Mouse (Mus musculus) kidney, adult 8-10 months (tissue): ENCODE results near the gene Eif4g3.

Source experiments
- DNase-seq, 2 experiments: peaks; one replicate each; pipeline ENCODE4 v3.0.0; 2022

Eif4g3 gene

GRCm38 (mm10) chr4:138023403-138024100, 30.7 kb downstream of the Eif4g3 start:
- no peak for DNase-seq

- no peak for DNase-seq
Observed at GRCm38 (mm10) chr4:138029168-138029567, 36.3 kb downstream of the Eif4g3 start.

- DNase-seq, result no peak
Observed at GRCm38 (mm10) chr4:138031828-138032227, 39.0 kb downstream of the Eif4g3 start.

GRCm38 (mm10) chr4:138033871-138034270, 41.0 kb downstream of the Eif4g3 start:
- no peak for DNase-seq

GRCm38 (mm10) chr4:138035435-138036120, 42.8 kb downstream of the Eif4g3 start:
- no peak for DNase-seq

- DNase-seq, result no peak
Observed at GRCm38 (mm10) chr4:138037110-138037509, 44.3 kb downstream of the Eif4g3 start.

- DNase-seq, result no peak
Observed at GRCm38 (mm10) chr4:138037896-138038295, 45.1 kb downstream of the Eif4g3 start.

GRCm38 (mm10) chr4:138038365-138039274, 45.8 kb downstream of the Eif4g3 start:
- DNase-seq, result peak in 1 of 2 experiments; percentile 28

- no peak for DNase-seq
Observed at GRCm38 (mm10) chr4:138039275-138039651, 46.4 kb downstream of the Eif4g3 start.

- no peak for DNase-seq
Observed at GRCm38 (mm10) chr4:138040589-138040988, 47.8 kb downstream of the Eif4g3 start.

GRCm38 (mm10) chr4:138041566-138042256, 48.9 kb downstream of the Eif4g3 start:
- no peak for DNase-seq

GRCm38 (mm10) chr4:138042257-138042589, 49.4 kb downstream of the Eif4g3 start:
- no peak for DNase-seq

- no peak for DNase-seq
Observed at GRCm38 (mm10) chr4:138042625-138043024, 49.8 kb downstream of the Eif4g3 start.

GRCm38 (mm10) chr4:138044841-138045500, 52.1 kb downstream of the Eif4g3 start:
- peak; percentile 81 to 82 for DNase-seq

GRCm38 (mm10) chr4:138045809-138046208, 53.0 kb downstream of the Eif4g3 start:
- DNase-seq, result no peak

- DNase-seq, result no peak
Observed at GRCm38 (mm10) chr4:138046371-138046770, 53.5 kb downstream of the Eif4g3 start.

GRCm38 (mm10) chr4:138049547-138049946, 56.7 kb downstream of the Eif4g3 start:
- no peak for DNase-seq

- DNase-seq, result no peak
Observed at GRCm38 (mm10) chr4:138051488-138051887, 58.7 kb downstream of the Eif4g3 start.

- peak in 1 of 2 experiments; percentile 33 for DNase-seq
Observed at GRCm38 (mm10) chr4:138056658-138057057, 63.8 kb downstream of the Eif4g3 start.

- DNase-seq, result peak; percentile 51 to 55
Observed at GRCm38 (mm10) chr4:138057196-138057754, 64.5 kb downstream of the Eif4g3 start.

GRCm38 (mm10) chr4:138061161-138061560, 68.3 kb downstream of the Eif4g3 start:
- no peak for DNase-seq
